ENCODE assay signal across 18 mouse cellular contexts in the genomic region with DNA sequence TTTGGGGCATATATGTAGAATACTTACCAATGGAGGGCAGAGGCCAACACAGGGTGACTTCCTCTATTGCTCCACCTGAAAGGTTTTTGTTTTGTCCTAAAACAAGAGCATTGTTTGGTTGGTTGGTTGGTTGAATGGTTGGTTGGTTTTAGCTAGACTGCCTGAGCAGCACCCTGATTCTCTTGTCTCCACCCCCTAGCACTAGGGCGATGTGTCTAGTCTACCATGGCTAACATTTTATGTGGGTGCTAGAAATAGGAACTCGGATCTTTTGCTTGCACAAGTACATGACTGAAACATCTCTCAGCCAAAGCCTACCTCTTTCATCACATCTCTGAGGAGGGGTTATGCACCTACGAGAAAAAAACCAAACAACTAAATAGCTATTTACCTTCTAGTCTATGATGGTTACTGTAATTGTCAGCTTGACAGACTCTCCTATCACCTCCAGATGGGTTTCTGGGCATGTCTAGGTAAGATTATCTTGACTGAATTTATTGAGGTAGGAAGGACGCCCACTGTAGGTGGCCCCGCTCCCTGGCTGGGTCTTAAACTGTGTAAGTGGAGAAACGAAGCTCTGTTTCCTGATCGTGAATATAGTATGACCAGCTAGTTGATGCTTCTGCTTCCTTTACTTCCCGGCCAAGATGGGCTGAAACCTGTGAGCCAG.
A peak's percentile ranks its signal among the peaks of the same experiment; 100 is the strongest.
DNase-seq lines count a peak whose midpoint lies in the region; ATAC-seq and TF ChIP-seq lines count a peak whose summit lies in the region.
"Had no signal": no experiment of that assay in that cellular context is flagged by ENCODE, and none has a peak within 500 bp of the region (broad histone marks: within the 10 kb centered on the region; RNA-seq: fewer than 3 reads in every experiment).

No protein-coding gene starts in this region.

- TF ChIP-seq CTCF in thymus, adult 2 months (IDR thresholded peaks at IDR 0.05; ENCODE audit: borderline replicate concordance, control insufficient read depth, extremely low read depth, insufficient read depth, low read length, poor library complexity) = no peak
- TF ChIP-seq CTCF in heart, adult 2 months (IDR thresholded peaks at IDR 0.05) = no peak
- no peak for TF ChIP-seq CTCF in gastrocnemius, adult 2 months (IDR thresholded peaks at IDR 0.05)

- WGBS in thymus, adult 2 months = 50% methylated on average over 8 of the region's 8 CpGs
- WGBS in heart, adult 2 months = 88% methylated on average over 8 of the region's 8 CpGs

- no peaks in the 10 kb centered on the region for H3K27me3 ChIP-seq in thymus, adult 2 months (ENCODE audit: control insufficient read depth, insufficient read depth, low read length)
- H3K27me3 ChIP-seq in heart, adult 2 months (ENCODE audit: control insufficient read depth, insufficient read depth, low read length) = no peaks in the 10 kb centered on the region
- H3K27me3 ChIP-seq: neural tube, embryonic 13.5 days had no signal

- no peak overlapping the region for H3K27ac ChIP-seq in thymus, adult 2 months (ENCODE audit: control insufficient read depth, insufficient read depth, low read length)
- H3K27ac ChIP-seq in heart, adult 2 months = no peak overlapping the region
- no peak overlapping the region for H3K27ac ChIP-seq in gastrocnemius, adult 2 months
- H3K27ac ChIP-seq: hindbrain, postnatal 0 days; macrophage; neural tube, embryonic 13.5 days had no signal

- intact Hi-C loops in heart, adult 2 months (cut with DNase I) = no loop called here
- intact Hi-C loops in gastrocnemius, adult 2 months (cut with DNase I) = no loop called here

- DNase-seq in thymus, adult 2 months = peak; percentile 11
- DNase-seq in thymus, postnatal 25 days = no peak
- no peak for DNase-seq in heart, adult 2 months
- DNase-seq in retina, postnatal 1 day = no peak
- DNase-seq in gastrocnemius, adult 2 months = no peak
- DNase-seq: adrenal gland, adult 8-10 months; cerebellum, adult 9-10 months; embryo, embryonic 11 days; forebrain, postnatal 0 days; kidney, adult 8-10 months; layer of hippocampus, postnatal 36 days; left cerebral cortex, postnatal 4 days; lung, embryonic 14.5 days had no signal

- ATAC-seq in inflammation-experienced regulatory T-cells, adult 6 months = peak; percentile 10
- peak; percentile 72 for ATAC-seq in megakaryocyte, adult 5-6 weeks (ENCODE audit: poor library complexity, severe bottlenecking)
- ATAC-seq: forebrain, postnatal 0 days; hindbrain, postnatal 0 days had no signal

- peaks cover 18% of the 10 kb centered on the region for H3K4me1 ChIP-seq in thymus, adult 2 months (replicated peaks; ENCODE audit: control insufficient read depth, insufficient read depth, low read length)
- peaks cover 13% of the 10 kb centered on the region for H3K4me1 ChIP-seq in heart, adult 2 months (ENCODE audit: control insufficient read depth, insufficient read depth, low read length)
- H3K4me1 ChIP-seq: neural tube, embryonic 13.5 days had no signal

- TF ChIP-seq POLR2A in thymus, adult 2 months (IDR thresholded peaks at IDR 0.05; ENCODE audit: control insufficient read depth, extremely low read depth, insufficient read depth, low read length, poor library complexity) = no peak
- no peak for TF ChIP-seq POLR2A in heart, adult 2 months (IDR thresholded peaks at IDR 0.05; ENCODE audit: insufficient read depth, low read depth, low read length)

- no peaks in the 10 kb centered on the region for H3K36me3 ChIP-seq in thymus, adult 2 months (ENCODE audit: control insufficient read depth, insufficient read depth, low read length)
- peaks cover 19% of the 10 kb centered on the region for H3K36me3 ChIP-seq in heart, adult 2 months (ENCODE audit: control insufficient read depth, insufficient read depth, low read length)

- no peak overlapping the region for H3K4me3 ChIP-seq in thymus, adult 2 months (ENCODE audit: control insufficient read depth, insufficient read depth, low read length)
- no peak overlapping the region for H3K4me3 ChIP-seq in heart, adult 2 months
- no peak overlapping the region for H3K4me3 ChIP-seq in gastrocnemius, adult 2 months
- H3K4me3 ChIP-seq: neural tube, embryonic 13.5 days had no signal

- H3K9ac ChIP-seq in heart, adult 2 months (ENCODE audit: low read depth, low read length) = no peak overlapping the region
- H3K9ac ChIP-seq: forebrain, postnatal 0 days; lung, embryonic 14.5 days; neural tube, embryonic 13.5 days had no signal

- no peaks in the 10 kb centered on the region; the same call in 1 of the 2 replicates for H3K79me2 ChIP-seq in heart, adult 2 months (replicated peaks; ENCODE audit: control insufficient read depth, insufficient read depth, low read length)

- no peak for TF ChIP-seq EP300 in heart, adult 2 months (IDR thresholded peaks at IDR 0.05; ENCODE audit: insufficient read depth, low read depth, low read length)
